Mouse (Mus musculus) gastrocnemius, postnatal 4 days (tissue): ENCODE data around the gene Chn1. TPM values are rescaled to one million over a fixed set of nuclear protein-coding genes. Genes with fewer than 3 reads are reported as not detected.
"Not testable (repeated sequence)": the region's sequence is repeated elsewhere in the genome, so short reads cannot be mapped to it uniquely, and the experiment has no call there.

Experiments used
- DNase-seq, 2 experiments: peaks; one replicate each; pipeline ENCODE4 v3.0.0; 2021 to 2022; ENCODE audit warnings: low spot score in 2 of 2, mixed read lengths in 2 of 2
- long read RNA-seq, 2 experiments: library from polyadenylated mRNA; stranded (forward); transcript quantifications; one replicate each; pipeline ENCODE4 v2.0.0; 2021
- total RNA-seq, 2 experiments: library from RNA; stranded (reverse); gene quantifications; 2 replicates each; pipeline ENCODE4 v1.2.3; 2021

Gene Chn1
- 10 to 100 TPM; 23.3 to 25.6 TPM for total RNA-seq
- long read RNA-seq, experiment 1, full-length matches to known transcripts = 21 of 35 reads
- long read RNA-seq, experiment 1, partial matches to known transcripts = 0 of 35 reads
- long read RNA-seq, experiment 1, other reads (novel, unspliced or antisense) = 14 of 35 reads
- long read RNA-seq, experiment 2, full-length matches to known transcripts = 20 of 32 reads
- long read RNA-seq, experiment 2, partial matches to known transcripts = 1 of 32 reads
- long read RNA-seq, experiment 2, other reads (novel, unspliced or antisense) = 11 of 32 reads

- DNase-seq = peak; percentile 58 to 68
These were observed at the start of gene Chn1 for GRCm38 (mm10) chr2:73774786-73775682. TSS of gene Chn1 (minus strand) at chr2:73775346.

GRCm38 (mm10) chr2:73818742-73819141, 43.6 kb upstream of the Chn1 start:
- no peak for DNase-seq

DNA sequence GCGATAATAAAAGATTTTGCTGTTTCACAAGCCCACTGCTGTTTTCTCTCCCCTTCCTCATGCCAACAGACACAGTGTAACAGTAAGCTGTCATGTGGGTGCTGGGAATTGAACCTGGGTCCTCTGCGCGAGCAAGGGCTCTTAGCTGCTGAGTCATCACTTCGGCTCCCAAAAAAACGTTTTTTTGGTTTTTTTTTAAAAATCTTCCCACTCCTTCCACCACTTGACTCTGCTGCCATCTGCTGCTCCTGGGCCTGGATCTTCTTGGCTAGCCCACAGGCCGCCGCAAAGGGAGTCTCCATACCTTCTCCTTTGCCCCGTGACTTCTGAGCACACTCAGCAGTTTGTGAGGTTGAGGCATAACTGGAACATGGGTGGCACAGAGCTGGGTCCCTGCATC, 32.5 kb upstream of the Chn1 start:
- DNase-seq = no peak

GRCm38 (mm10) chr2:73800127-73800526, 25.0 kb upstream of the Chn1 start:
- DNase-seq = not testable (repeated sequence)

GRCm38 (mm10) chr2:73798786-73799185, 23.6 kb upstream of the Chn1 start:
- no peak for DNase-seq

GRCm38 (mm10) chr2:73798136-73798535, 23.0 kb upstream of the Chn1 start:
- DNase-seq = no peak

- DNase-seq = no peak
These were observed 16.9 kb upstream of the Chn1 start for GRCm38 (mm10) chr2:73791846-73792630.

- no peak for DNase-seq
These were observed 15.2 kb upstream of the Chn1 start for GRCm38 (mm10) chr2:73790332-73790731.

DNA sequence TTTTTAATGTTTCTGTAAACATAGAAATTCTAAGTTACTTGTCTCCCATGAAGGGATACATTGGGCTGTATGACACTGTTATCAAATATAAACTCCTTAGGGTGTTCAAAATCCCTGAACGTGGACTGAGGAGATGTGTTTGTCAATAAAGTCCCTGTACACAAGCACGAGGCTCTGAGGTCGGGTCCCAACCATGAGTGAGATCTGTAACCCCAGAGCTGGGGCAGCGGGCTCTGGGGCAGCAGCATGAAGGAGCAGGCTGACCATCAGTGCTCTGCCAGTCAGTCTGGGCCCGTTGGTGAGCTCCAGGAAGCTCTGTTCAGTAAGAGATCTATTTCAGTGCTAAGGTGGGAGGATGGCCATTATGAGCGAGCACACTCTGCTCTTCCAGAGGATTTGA, 13.2 kb upstream of the Chn1 start:
- no peak for DNase-seq

DNA sequence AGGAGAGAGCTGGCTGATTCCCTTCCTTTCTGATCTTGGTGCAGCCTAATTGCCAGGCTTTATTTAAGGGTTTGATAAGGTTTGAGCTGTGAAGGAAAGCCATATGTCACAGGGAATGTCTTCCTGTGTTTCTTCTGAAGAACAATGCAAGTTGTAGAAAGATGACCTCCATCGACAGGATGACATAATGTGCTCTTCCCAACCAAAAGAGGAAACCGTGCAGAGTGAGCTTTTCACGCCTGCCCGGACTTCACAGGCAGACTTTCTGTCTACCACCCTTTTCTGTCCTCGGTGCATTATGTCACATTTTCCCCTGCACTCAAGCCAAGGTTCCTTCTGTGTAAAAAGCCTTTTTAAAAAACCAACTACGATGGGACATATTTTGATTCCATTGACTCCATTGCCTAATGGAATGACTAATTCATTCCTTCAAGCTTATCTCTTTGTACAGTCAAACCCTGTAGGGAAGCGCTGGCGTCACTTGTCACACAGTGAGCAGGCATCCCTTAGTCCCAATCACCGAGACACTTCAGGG, 7.3 kb upstream of the Chn1 start:
- no peak for DNase-seq

GRCm38 (mm10) chr2:73780321-73781010, 5.3 kb upstream of the Chn1 start:
- DNase-seq = no peak

DNA sequence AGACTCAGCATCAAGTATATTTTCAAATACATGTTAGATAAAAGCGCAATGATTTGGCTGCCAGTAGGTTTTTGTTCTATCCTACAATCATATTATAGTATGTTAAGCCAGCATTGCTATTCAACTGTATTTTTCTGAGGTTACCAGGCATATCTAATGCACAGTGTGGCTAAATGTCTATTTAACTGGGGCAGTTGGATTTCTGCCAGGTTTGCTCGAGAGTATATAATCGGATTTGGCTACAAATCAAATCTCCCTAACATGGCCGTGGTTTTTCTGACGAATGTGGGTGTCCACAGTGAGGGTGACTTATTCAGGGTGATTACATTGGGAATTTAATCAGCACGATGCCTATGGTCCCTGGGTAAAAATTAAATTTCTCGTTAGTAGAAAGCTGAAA, 4.7 kb upstream of the Chn1 start:
- no peak for DNase-seq

- DNase-seq = no peak
These were observed 4.0 kb upstream of the Chn1 start for GRCm38 (mm10) chr2:73779016-73779595.

GRCm38 (mm10) chr2:73776936-73777335, 1.8 kb upstream of the Chn1 start:
- DNase-seq = no peak

DNA sequence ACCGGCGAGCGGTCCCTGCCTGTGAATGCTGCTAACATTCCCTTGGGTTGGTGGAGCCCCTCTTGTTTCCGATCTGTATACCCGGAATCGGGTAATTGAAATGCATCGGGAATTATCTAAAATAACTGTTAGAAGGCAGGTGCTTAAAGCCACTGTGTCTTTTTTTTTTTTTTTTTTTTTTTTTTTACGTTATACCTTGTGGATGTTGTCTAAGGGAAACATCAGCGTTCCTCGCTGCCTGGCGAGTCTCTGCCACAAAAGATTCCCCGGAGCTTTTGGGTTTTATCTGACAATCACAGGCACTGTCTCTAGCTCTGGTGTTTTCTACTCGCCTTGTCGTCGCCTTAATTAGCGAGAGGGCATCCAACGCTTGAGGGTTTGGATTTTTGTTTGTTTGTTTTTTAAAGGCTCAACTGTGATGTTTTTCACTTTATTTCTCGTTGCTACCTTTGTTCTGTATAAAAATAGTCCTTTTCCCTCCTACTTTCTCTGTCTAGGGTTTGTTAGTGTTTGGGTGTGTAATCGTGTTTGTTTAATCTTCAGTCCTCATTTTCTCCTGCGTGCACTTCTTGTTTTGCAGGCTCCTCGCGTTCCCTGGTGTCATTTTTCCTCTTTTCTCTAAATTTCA, 651 bp upstream of the Chn1 start:
- DNase-seq = no peak

DNA sequence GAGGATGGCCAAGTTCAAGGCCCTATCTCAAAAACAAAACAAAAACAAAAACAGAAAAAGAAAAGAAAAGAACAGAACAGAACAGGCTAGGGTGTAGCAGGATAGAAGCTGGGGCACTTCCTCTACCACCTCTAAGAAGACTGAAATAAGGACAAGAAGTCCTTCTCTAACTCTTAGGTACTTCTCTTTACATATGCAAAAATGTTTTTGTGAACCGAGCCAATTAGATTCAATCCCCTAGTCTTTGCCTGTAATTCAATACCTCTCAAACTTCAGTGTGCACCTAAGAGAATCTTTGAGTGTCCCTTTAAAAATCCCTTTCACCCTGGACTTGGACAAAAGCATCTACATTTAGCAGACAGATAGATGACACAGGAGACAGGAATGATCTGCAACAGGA, 2.2 kb downstream of the Chn1 start:
- no peak for DNase-seq

DNA sequence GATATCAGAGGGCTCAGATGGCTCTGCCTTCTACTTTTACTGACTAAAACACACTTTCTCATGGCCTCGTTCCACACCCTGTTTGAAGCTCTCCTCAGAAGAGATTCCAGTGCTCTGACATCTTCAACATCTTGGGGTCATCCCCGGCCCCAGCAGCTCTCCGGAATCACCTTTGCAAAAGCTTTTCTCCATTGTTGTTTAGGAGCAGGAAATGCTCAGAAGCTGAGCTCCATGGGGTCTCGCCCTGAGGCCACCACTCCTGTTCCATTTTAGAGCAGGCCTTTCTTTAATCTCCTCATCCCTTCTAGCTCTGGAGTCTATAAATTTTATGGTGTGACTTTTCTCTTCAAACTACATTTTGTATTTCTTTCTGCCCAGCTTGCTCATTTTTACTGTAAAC, 6.5 kb downstream of the Chn1 start:
- DNase-seq = no peak

- DNase-seq = no peak
These were observed 11.6 kb downstream of the Chn1 start for GRCm38 (mm10) chr2:73763541-73763940.

DNA sequence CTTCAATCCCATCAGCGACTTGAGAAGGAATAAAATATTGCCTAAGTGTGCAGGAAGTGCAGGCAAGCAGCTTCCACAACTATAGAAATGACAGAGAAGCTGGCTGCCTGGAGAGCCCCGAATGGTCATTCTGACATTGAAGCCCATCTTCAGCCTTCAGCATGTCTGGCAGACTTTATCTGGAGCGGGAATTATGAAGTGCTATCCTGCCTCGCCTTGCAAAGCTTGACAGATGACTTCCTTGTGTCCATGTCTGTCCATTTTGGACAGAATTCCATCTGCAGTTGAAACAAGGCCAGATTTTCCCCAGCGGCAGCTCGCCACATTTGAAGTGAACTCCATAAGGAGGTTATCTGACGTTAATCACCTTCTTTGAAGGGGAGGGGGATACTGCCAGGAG, 15.2 kb downstream of the Chn1 start:
- DNase-seq = no peak

- DNase-seq = no peak
These were observed 16.1 kb downstream of the Chn1 start for GRCm38 (mm10) chr2:73759027-73759426.
